Mouse (Mus musculus): ENCODE results near the gene Gm15319. TPM values are rescaled to one million over a fixed set of nuclear protein-coding genes. Genes with fewer than 3 reads are reported as not detected.

Gm15319 gene
- not detected for polyA plus RNA-seq (2014; fragmentation: Illumina TruSeq; extraction: RNeasy Lipid Tissue Mini Kit (QIAGEN cat#74804); ENCODE audit: insufficient read depth, low read depth, low replicate concordance)

DNA sequence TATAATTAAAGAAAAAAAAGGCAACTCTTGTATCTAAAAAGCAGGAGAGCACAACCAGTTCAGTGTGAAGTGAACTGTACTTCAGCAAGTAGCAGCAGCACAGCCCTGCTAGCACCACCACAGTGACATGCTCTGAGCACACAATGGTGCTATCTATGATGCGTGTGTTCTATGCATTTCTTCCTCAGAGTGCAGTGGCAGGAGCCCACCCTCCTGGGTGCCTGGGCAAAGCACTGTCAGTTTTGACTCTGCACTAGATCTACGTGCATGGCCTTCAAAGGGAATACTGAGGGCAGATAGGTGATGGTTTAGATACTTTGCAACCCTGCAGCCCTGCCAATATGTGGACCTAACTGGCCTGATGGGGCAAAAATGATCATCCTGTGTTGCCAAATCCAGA lies at the start of gene Gm15319:
Gm15319 (minus strand) TSS at position 101 of the 400 bp plus-strand sequence.

All from lung, adult 10 weeks (tissue).